Mouse (Mus musculus) thymus, adult 2 months (tissue): ENCODE data around the gene Guca2a. TPM values are rescaled to one million over a fixed set of nuclear protein-coding genes. Genes with fewer than 3 reads are reported as not detected.

Experiments used
- DNase-seq: peaks from one replicate; pipeline ENCODE4 v3.0.0; 2021
- H3K27ac ChIP-seq: fragments of 200-500 bp; 2 replicates; pipeline ENCODE4 v1.5.1; 2012; ENCODE audit warnings: low read length, control low read depth; ENCODE audit not compliant: control insufficient read depth, insufficient read depth
- H3K27me3 ChIP-seq: fragments of 200-500 bp; 2 replicates; pipeline ENCODE4 v1.6.1; 2012; ENCODE audit warnings: mild to moderate bottlenecking, low read length, moderate library complexity, mixed read lengths; ENCODE audit not compliant: control insufficient read depth, insufficient read depth
- H3K36me3 ChIP-seq: fragments of 200-500 bp; 2 replicates; pipeline ENCODE4 v1.6.1; 2012; ENCODE audit warnings: mild to moderate bottlenecking, low read length, moderate library complexity; ENCODE audit not compliant: control insufficient read depth, insufficient read depth
- H3K4me1 ChIP-seq: fragments of 200-500 bp; replicated peaks from 2 replicates; pipeline ENCODE4 v1.6.1; 2012; ENCODE audit warnings: low read length; ENCODE audit not compliant: control insufficient read depth, insufficient read depth
- H3K4me3 ChIP-seq: fragments of 200-500 bp; 2 replicates; pipeline ENCODE4 v1.5.1; 2012; ENCODE audit warnings: mild to moderate bottlenecking, low read length, control low read depth, moderate library complexity; ENCODE audit not compliant: control insufficient read depth, insufficient read depth
- CTCF ChIP-seq: fragments of 200-500 bp; IDR thresholded peaks from 2 replicates; pipeline ENCODE4 v1.5.1; 2012; ENCODE audit warnings: mild to moderate bottlenecking, control low read depth, low read length, moderate library complexity, borderline replicate concordance; ENCODE audit not compliant: control insufficient read depth, poor library complexity, insufficient read depth; ENCODE audit errors: extremely low read depth
- POLR2A ChIP-seq: fragments of 200-500 bp; IDR thresholded peaks from 2 replicates; pipeline ENCODE4 v1.6.1; 2012; ENCODE audit warnings: mild to moderate bottlenecking, low read length, control low read depth, moderate library complexity; ENCODE audit not compliant: control insufficient read depth, poor library complexity, insufficient read depth; ENCODE audit errors: extremely low read depth
- WGBS: fragments of 180-500 bp; shearing (Covaris S2); methylation state at CpG from one replicate; pipeline ENCODE4 v1.1.7; 2018; 5-methylcytosine and 5-hydroxymethylcytosine counted together
- polyA plus RNA-seq: library from polyadenylated mRNA; depleted of rRNA; stranded (reverse); fragments of >200 nt; gene quantifications from 2 replicates; pipeline ENCODE4 v1.2.3, GENCODE M21; 2012

The Guca2a gene
- polyA plus RNA-seq, 1 experiment: 0.75 TPM

- Histone ChIP-seq H3K27ac (no peak overlapping the region), H3K27me3 (no peaks in the 10 kb centered on the region), H3K4me1 (no peaks in the 10 kb centered on the region), H3K36me3 (peaks cover 11% of the 10 kb centered on the region; the same call in 1 of the 2 replicates), H3K4me3 (no peak overlapping the region)
- DNase-seq: peak; percentile 22
- TF ChIP-seq POLR2A: no peak
- TF ChIP-seq CTCF: peak; percentile 40; the same call in 1 of the 2 replicates
- WGBS: 85% methylated on average over 11 of the region's 11 CpGs
Measured at GRCm38 (mm10) chr4:119631115-119631919, 6.2 kb upstream of the Guca2a start.

- TF ChIP-seq CTCF (no peak), POLR2A (no peak)
- WGBS: 82% methylated on average over 7 of the region's 7 CpGs
- Histone ChIP-seq H3K27me3 (no peaks in the 10 kb centered on the region), H3K4me3 (no peak overlapping the region), H3K4me1 (no peaks in the 10 kb centered on the region), H3K36me3 (peaks cover 5% of the 10 kb centered on the region; the same call in 1 of the 2 replicates), H3K27ac (no peak overlapping the region)
- DNase-seq: no peak
Measured at GRCm38 (mm10) chr4:119632721-119633120, 4.8 kb upstream of the Guca2a start.

GRCm38 (mm10) chr4:119633342-119633741 is 4.2 kb upstream of the Guca2a start:
- Histone ChIP-seq H3K4me1 (no peaks in the 10 kb centered on the region), H3K27ac (no peak overlapping the region), H3K4me3 (no peak overlapping the region), H3K36me3 (peaks cover 5% of the 10 kb centered on the region; the same call in 1 of the 2 replicates), H3K27me3 (no peaks in the 10 kb centered on the region)
- WGBS: 85% methylated on average over 7 of the region's 7 CpGs
- DNase-seq: no peak
- no peak for TF ChIP-seq CTCF
- no peak for TF ChIP-seq POLR2A

GRCm38 (mm10) chr4:119633948-119634347 is 3.6 kb upstream of the Guca2a start:
- H3K4me3 ChIP-seq: no peak overlapping the region
- 94% methylated on average over 3 of the region's 3 CpGs for WGBS
- DNase-seq: no peak
- no peaks in the 10 kb centered on the region for H3K27me3 ChIP-seq
- no peaks in the 10 kb centered on the region for H3K4me1 ChIP-seq
- peaks cover 5% of the 10 kb centered on the region; the same call in 1 of the 2 replicates for H3K36me3 ChIP-seq
- TF ChIP-seq CTCF (no peak), POLR2A (no peak)
- no peak overlapping the region for H3K27ac ChIP-seq

- 84% methylated on average over 6 of the region's 6 CpGs for WGBS
- H3K4me1 ChIP-seq: no peaks in the 10 kb centered on the region
Measured at GRCm38 (mm10) chr4:119634908-119635660, 2.4 kb upstream of the Guca2a start.

GRCm38 (mm10) chr4:119635686-119636085 is 1.8 kb upstream of the Guca2a start:
- Histone ChIP-seq H3K4me3 (no peak overlapping the region), H3K36me3 (no peaks in the 10 kb centered on the region; the same call in 1 of the 2 replicates), H3K27me3 (no peaks in the 10 kb centered on the region), H3K4me1 (no peaks in the 10 kb centered on the region), H3K27ac (no peak overlapping the region)
- TF ChIP-seq POLR2A (no peak), CTCF (no peak)
- WGBS: 93% methylated on average over 8 of the region's 8 CpGs
- DNase-seq: no peak

More at GRCm38 (mm10) chr4:119634908-119635660, 2.4 kb upstream of the Guca2a start:
- Histone ChIP-seq H3K36me3 (no peaks in the 10 kb centered on the region; the same call in 1 of the 2 replicates), H3K27ac (no peak overlapping the region), H3K27me3 (no peaks in the 10 kb centered on the region), H3K4me3 (no peak overlapping the region)
- DNase-seq: no peak
- TF ChIP-seq POLR2A (no peak), CTCF (no peak)

GRCm38 (mm10) chr4:119636731-119637130 is 773 bp upstream of the Guca2a start:
- Histone ChIP-seq H3K27ac (no peak overlapping the region), H3K4me3 (no peak overlapping the region), H3K36me3 (no peaks in the 10 kb centered on the region), H3K4me1 (no peaks in the 10 kb centered on the region), H3K27me3 (no peaks in the 10 kb centered on the region)
- no peak for DNase-seq
- no peak for TF ChIP-seq POLR2A
- TF ChIP-seq CTCF: no peak
- WGBS: 86% methylated on average over 7 of the region's 7 CpGs
